Mouse (Mus musculus) heart, postnatal 0 days (tissue): ENCODE data around the gene Krt32.

Source experiments
- CTCF ChIP-seq: IDR thresholded peaks from 2 replicates; pipeline ENCODE4 v1.5.1; 2016; ENCODE audit warnings: antibody characterized with exemption, control low read depth, low read depth
- EP300 ChIP-seq: IDR thresholded peaks from 2 replicates; pipeline ENCODE4 v1.6.1; 2016; ENCODE audit warnings: antibody characterized with exemption, low read depth

DNA sequence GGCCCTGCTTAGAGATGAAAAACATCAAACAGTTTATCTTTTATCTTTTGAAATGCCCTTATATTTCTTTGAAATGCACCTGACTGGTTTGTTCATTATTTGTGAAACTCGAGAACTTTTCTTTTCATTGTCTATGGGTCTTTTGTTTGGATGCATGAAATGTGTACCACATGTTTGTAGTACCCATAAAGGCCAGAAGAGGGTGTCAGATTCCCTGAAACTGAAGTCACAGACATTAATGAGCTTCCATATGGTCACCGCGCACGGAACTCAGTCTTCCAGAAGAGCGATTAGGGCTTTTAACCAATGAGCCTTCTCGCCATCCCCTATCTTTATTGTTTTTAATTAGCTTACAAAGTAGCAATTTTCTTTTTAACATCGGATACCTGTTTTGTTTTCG is 29.2 kb downstream of the Krt32 start:
- no peak for TF ChIP-seq EP300
- TF ChIP-seq CTCF: no peak; the same call in 1 of the 2 replicates
